Mouse (Mus musculus) fat pad, adult 2 months (tissue): ENCODE measurements around the gene Zfp280b.
"Not testable (repeated sequence)": the region's sequence is repeated elsewhere in the genome, so short reads cannot be mapped to it uniquely, and the experiment has no call there.

Experiments
- DNase-seq: peaks from one replicate; pipeline ENCODE4 v3.0.0-alpha.2; 2011; ENCODE audit warnings: low read depth, low spot score; ENCODE audit errors: extremely low read depth

Gene Zfp280b

DNA sequence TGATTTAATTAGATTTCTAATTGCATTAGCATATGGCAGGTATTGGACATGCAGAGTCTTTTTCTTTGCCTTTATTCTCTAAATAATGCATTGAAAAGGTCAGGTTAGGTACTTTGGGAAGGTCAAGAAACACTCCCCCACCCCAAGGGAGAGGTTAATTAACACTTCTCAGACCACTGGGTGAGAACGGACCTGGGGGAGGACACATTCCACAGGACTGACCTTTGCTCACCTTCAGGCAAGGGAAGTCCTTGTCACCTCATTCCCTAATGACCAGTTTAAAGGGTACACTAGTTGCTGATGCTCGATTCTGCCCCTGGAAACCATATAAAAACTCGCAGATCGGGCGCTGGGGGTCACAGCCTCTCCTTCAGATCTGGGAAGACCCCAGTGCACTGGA is 3.2 kb upstream of the Zfp280b start:
- DNase-seq: no peak

GRCm38 (mm10) chr10:76030496-76030895 is 2.0 kb upstream of the Zfp280b start:
- DNase-seq: no peak

DNA sequence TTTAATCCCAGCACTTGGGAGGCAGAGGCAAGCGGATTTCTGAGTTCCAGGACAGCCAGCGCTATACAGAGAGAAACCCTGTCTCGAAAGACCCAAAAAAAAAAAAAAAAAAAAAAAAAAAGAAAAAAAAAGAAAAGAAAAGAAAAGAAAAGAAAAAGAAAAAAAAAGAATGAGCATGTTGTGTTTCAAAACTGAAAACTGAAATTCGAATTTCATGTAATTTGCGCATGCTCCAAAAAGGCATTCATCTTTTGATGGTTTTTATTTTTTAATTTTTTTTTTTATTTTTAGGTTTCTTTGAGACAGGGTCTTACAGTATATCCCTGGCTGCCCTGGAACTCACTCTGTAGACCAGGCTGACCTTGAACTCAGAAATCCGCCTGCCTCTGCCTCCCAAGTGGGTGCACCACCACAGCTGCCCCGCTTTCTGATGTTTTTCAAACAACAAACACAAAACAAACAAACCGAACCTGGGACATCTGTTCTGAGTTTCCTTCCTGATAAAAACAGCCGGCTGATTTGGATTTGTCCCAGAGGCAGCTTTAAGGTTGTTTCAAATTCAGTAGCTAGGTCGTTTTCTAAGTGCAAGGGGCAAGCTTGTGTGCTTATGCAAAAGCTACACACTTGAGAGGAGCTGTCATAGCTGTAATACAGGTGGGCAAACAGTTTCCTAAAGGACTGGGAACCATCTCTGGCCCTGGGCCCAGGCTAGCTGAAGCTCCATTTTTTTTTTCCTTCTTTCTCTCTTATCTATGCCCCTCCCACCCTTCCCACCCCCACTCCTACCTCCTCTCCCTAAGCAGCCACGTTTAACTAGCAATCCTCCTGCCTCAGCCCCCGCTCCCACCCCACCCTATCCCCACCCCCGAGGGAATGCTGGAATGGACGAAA is 694 bp upstream of the Zfp280b start:
- no peak for DNase-seq

DNA sequence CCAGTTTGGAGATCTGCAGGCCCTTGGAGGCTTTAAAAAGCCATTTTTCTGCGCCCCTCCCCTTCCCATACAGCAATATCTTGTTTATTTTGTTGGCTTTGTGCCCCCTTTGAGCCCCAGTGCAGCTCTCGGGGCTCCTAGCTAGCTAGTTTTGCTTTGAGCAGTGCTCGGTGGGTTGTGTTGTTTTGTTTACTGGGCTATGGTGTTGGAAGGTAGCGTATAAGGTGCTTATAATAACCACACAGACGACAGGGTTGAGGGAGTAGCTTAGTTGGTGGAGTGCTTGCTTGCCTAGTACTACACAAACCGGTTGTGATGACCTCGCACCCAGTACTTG is 637 bp downstream of the Zfp280b start:
- no peak for DNase-seq

GRCm38 (mm10) chr10:76034001-76034600 is 1.7 kb downstream of the Zfp280b start:
- DNase-seq: no peak

- DNase-seq: no peak
These were observed 2.8 kb downstream of the Zfp280b start for GRCm38 (mm10) chr10:76035277-76035676.

DNA sequence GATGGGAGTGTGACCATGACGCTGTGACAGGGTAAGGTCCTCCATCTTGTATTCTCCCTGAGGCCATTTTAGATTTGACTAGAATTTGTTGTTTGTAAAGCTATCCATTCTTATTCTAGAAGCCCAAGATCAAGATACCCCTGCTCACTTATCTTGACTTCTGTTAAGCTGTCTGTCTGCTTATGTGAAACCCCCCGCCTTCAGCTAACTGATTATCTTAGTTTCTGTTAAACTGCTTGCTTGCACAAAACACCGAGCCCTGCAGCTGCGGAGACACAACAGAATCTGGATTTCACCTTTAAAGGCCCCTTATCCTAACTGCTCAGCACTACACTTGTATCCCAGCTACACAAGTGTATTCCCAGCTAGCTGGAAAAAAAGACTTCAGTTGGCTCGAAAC is 4.5 kb downstream of the Zfp280b start:
- DNase-seq: no peak

DNA sequence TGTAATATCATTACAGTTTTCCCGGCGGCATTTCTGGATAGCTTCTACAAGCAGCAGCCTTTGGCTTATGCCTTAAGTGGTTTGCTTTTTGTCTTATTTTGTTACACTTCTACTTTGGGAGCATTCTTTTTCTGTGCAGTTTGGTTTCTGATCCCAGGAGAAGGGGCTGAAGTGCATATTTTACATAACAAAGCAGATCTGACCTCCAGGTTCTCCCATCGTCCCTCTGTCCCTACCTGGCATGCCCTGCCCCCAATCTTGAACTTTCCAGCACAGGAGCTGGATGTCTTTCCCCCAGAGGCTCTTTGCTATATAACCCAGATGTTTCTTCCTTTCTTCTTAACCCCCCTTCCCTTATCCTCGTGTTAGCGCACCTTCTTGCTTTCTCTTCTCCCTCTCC is 12.9 kb downstream of the Zfp280b start:
- DNase-seq: no peak

DNA sequence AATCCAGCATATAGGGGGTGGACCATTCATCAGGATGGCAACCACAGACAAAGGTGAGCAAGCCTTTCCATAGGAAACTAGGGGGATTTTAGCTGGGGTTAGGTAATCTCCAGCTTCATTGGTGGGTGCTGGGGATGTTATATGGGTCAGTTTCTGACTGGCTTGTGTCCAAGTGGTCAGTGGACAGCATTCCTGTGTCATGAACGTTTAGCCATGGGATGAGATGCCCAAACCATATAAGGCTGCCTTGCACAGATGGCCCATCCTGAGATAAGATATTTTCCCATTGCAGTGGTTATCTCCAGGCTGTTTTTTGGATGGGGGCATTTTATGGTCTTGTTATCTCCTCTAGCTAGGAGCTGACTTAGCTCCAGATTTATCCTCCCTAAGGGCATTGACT is 14.3 kb downstream of the Zfp280b start:
- DNase-seq: no peak

GRCm38 (mm10) chr10:76047182-76047869 is 14.9 kb downstream of the Zfp280b start:
- DNase-seq: no peak

DNA sequence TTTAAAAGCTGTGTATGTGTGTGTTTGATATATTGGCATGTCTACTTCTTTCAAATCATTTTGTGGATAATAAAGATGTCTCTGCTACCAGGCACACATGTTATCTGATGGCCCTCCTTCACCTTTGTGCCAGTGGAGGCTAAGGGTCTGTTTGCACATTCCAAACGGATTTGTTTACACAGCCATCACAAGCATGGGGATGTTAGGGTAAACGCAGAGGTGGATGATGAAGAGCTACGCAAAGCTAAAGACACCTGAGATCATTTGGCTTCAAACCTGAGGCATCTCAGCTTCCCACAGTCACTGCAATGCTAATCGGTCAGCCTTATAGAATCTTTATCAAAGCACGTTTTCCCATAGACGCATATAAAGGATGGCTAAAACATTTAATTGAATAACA is 16.5 kb downstream of the Zfp280b start:
- DNase-seq: no peak

- no peak for DNase-seq
These were observed 19.4 kb downstream of the Zfp280b start for GRCm38 (mm10) chr10:76051860-76052259.

DNA sequence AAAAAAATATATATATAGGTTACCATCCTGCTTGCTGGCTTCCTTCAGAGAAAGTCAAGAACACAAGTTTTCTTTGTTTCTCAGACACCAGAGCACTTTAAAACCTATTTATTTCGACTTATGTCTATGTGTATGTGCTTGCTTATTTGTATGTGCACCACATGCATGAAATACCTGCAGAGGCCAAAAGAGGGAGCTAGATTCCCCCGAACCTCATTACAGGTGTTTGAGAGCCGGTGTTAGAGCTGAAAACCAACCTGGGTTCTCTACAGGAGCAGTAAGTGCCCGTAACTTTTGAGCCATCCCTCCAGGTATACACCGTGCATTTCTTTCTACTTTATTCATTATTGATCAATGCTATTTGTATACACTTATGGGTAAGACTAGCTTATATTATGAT is 30.0 kb downstream of the Zfp280b start:
- no peak for DNase-seq

- DNase-seq: no peak
These were observed 35.5 kb downstream of the Zfp280b start for GRCm38 (mm10) chr10:76067674-76068613.

DNA sequence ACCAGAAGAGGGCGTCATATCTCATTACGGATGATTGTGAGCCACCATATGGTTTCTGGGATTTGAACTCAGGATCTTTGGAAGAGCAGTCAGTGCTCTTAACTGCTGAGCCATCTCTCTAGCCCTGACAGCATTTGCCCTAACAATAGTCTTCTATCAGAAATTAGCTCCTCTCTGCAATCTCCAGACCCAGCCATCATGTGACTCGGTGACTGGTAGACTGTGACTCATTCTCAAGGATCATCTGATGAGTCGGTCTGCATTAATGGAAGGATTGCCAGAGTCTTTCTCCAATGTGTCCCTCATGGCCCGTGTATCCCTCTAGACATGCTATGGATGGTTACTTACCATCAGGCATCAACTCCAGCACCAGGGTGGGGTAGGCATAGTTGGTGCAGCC is 39.6 kb downstream of the Zfp280b start:
- DNase-seq: not testable (repeated sequence)

- not testable (repeated sequence) for DNase-seq
These were observed 44.6 kb downstream of the Zfp280b start for GRCm38 (mm10) chr10:76077008-76077407.
